Mouse (Mus musculus) heart, embryonic 15.5 days (tissue): Measurements from ENCODE around the gene Jarid2. TPM values are rescaled to one million over a fixed set of nuclear protein-coding genes. Genes with fewer than 3 reads are reported as not detected.

ENCODE experiments used
- ATAC-seq: fragments of 200-750 bp; cut with Nextera tagmentation; replicated peaks from 2 replicates; pipeline ENCODE4 v1.8.0; 2017; ENCODE audit warnings: low read depth, moderate TSS enrichment; ENCODE audit not compliant: insufficient number of reproducible peaks, insufficient read depth, low FRiP score
- H3K27ac ChIP-seq: fragments of 300-500 bp; sonication (generic); 2 replicates; pipeline ENCODE4 v1.5.1; 2015; ENCODE audit warnings: mild to moderate bottlenecking, inconsistent platforms
- H3K27me3 ChIP-seq: fragments of 300-500 bp; sonication (generic); 2 replicates; pipeline ENCODE4 v1.6.1; 2015; ENCODE audit warnings: inconsistent platforms
- H3K36me3 ChIP-seq: fragments of 300-500 bp; sonication (generic); 2 replicates; pipeline ENCODE4 v1.6.1; 2015; ENCODE audit warnings: mild to moderate bottlenecking, inconsistent platforms
- H3K4me1 ChIP-seq: fragments of 300-500 bp; sonication (generic); replicated peaks from 2 replicates; pipeline ENCODE4 v1.6.1; 2015; ENCODE audit warnings: inconsistent platforms
- H3K4me2 ChIP-seq: fragments of 300-500 bp; sonication (generic); 2 replicates; pipeline ENCODE4 v1.6.1; 2015; ENCODE audit warnings: inconsistent platforms, mild to moderate bottlenecking, moderate library complexity
- H3K4me3 ChIP-seq: fragments of 300-500 bp; sonication (generic); 2 replicates; pipeline ENCODE4 v1.5.1; 2015; ENCODE audit warnings: mild to moderate bottlenecking, inconsistent platforms
- H3K9ac ChIP-seq: fragments of 300-500 bp; sonication (generic); 2 replicates; pipeline ENCODE4 v1.6.1; 2015; ENCODE audit warnings: mild to moderate bottlenecking, inconsistent platforms
- H3K9me3 ChIP-seq: fragments of 300-500 bp; sonication (generic); replicated peaks from 2 replicates; pipeline ENCODE4 v1.6.1; 2016; ENCODE audit warnings: inconsistent platforms
- WGBS: fragments of 180-500 bp; shearing (Covaris S2); methylation state at CpG from one replicate; pipeline ENCODE4 v1.1.7; 2015; ENCODE audit warnings: mixed read lengths; 5-methylcytosine and 5-hydroxymethylcytosine counted together
- polyA plus RNA-seq: library from polyadenylated mRNA; unstranded; fragments of >200 nt; fragmentation: Nextera tagmentation; extraction: Ambion mirVana; gene quantifications from 2 replicates; pipeline ENCODE4 v1.2.1, GENCODE M21; 2015

Jarid2 gene
- polyA plus RNA-seq, 1 experiment from 2014 or later, result 19.0 TPM

DNA sequence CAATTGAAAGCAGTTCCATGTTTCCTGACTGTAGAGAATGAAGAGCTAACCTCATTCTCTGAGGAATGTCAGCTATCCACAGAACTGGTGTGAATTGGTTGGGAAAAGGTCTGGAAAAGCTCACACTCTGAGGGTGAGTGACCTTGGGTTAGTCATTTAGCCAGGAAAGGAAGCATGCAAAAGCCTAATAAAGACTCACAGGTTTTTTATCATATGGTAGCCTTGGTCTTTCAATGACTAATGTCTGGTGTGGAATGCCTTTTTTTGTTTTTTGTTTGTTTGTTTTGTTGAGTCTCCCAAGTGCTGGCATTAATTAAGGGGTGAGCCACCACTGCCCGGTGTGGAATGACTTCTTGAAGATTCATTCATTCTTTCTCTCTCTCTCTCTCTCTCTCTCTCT, 55.3 kb downstream of the Jarid2 start:
- no peak overlapping the region for H3K9ac ChIP-seq
- H3K9me3 ChIP-seq, result no peaks in the 10 kb centered on the region
- 81% methylated on average over 1 of the region's 1 CpGs for WGBS
- H3K36me3 ChIP-seq, result no peaks in the 10 kb centered on the region
- peaks cover 32% of the 10 kb centered on the region for H3K4me1 ChIP-seq
- H3K4me2 ChIP-seq, result no peak overlapping the region
- no peak overlapping the region for H3K27ac ChIP-seq
- no peaks in the 10 kb centered on the region for H3K27me3 ChIP-seq
- no peak for ATAC-seq
- no peak overlapping the region for H3K4me3 ChIP-seq

DNA sequence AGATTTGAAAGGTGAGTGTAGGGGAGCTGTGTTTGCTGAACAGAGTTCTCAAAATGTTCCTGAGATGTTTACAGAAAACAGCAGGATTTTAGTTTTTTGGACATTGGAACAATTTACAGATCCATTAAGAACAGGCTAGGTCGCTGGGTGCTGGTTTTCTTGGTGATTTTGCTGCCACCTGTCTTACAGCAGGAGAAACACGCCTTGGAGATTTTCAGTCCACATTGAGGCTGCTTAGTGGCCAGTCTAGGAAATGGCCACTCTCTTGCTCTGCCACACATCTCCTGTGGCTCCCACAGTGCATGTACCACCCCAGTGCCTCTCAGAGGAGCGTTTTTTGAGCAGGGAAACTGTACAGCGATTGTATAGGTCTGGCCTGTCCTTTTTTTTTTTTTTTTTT, 57.0 kb downstream of the Jarid2 start:
- H3K36me3 ChIP-seq, result no peaks in the 10 kb centered on the region
- no peaks in the 10 kb centered on the region for H3K27me3 ChIP-seq
- H3K4me1 ChIP-seq, result peaks cover 37% of the 10 kb centered on the region
- H3K9ac ChIP-seq, result no peak overlapping the region
- no peaks in the 10 kb centered on the region for H3K9me3 ChIP-seq
- H3K27ac ChIP-seq, result peak overlapping the region; percentile 6; the same call in 1 of the 2 replicates
- no peak for ATAC-seq
- H3K4me3 ChIP-seq, result no peak overlapping the region
- WGBS, result 25% methylated on average over 4 of the region's 4 CpGs
- H3K4me2 ChIP-seq, result no peak overlapping the region

- Histone ChIP-seq H3K4me2 (peak overlapping the region; percentile 55), H3K9ac (no peak overlapping the region), H3K4me1 (peaks cover 54% of the 10 kb centered on the region), H3K4me3 (peak overlapping the region; percentile 19; the same call in 1 of the 2 replicates), H3K27me3 (no peaks in the 10 kb centered on the region), H3K36me3 (no peaks in the 10 kb centered on the region), H3K9me3 (no peaks in the 10 kb centered on the region), H3K27ac (peak overlapping the region; percentile 71)
- no peak for ATAC-seq
- 44% methylated on average over 9 of the region's 9 CpGs for WGBS
Observed at GRCm38 (mm10) chr13:44788352-44789125, 59.3 kb downstream of the Jarid2 start.

DNA sequence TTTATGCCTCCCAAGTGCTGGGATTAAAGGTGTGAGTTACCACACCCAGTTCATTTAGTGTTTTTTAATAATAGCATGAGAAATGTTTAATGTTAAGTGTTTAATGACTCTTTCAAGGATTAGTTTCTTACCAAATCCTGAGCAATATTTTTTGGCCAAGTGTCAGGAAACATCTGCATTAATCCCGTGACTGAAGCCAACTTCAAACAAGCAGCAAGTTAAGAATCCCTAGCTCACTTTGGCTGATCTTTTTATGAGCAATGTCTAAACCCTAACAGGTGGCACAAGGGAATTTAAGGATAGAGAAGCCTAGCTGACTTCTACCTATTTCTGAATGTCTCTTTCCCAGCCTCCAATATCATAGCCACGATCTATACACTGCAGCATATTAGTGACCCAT, 60.7 kb downstream of the Jarid2 start:
- 53% methylated on average over 2 of the region's 2 CpGs for WGBS
- no peak for ATAC-seq
- H3K4me1 ChIP-seq, result peaks cover 67% of the 10 kb centered on the region
- no peaks in the 10 kb centered on the region for H3K9me3 ChIP-seq
- no peaks in the 10 kb centered on the region for H3K36me3 ChIP-seq
- H3K4me2 ChIP-seq, result no peak overlapping the region
- H3K27ac ChIP-seq, result peak overlapping the region; percentile 71
- H3K4me3 ChIP-seq, result no peak overlapping the region
- no peaks in the 10 kb centered on the region for H3K27me3 ChIP-seq
- no peak overlapping the region for H3K9ac ChIP-seq

DNA sequence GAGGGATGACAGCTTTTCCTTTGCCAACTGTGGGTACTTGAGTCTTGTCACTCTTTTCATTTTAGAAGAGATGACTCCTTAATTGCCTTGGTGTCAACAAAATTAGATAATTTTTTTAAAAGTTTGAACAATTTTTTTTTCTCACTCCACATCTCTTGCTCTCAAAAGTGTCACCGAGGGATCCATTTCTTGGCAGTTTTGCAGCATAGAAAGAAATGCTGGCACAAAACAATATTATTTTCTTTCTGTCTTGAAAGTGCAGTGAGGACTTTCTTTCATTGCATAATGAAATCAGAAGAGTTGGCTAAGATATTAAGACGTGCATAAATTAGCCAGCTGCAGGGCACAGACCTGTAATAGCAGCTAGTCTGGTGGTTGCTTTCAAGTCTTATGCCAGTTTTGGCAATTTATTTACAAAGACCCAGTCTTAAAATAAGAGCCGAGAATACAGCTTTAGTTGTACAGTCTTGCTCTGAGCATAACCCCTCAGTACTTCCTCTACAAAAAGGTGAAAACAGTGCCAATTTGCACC, 63.2 kb downstream of the Jarid2 start:
- Histone ChIP-seq H3K9me3 (no peaks in the 10 kb centered on the region), H3K36me3 (no peaks in the 10 kb centered on the region), H3K9ac (no peak overlapping the region), H3K4me1 (peaks cover 73% of the 10 kb centered on the region), H3K27me3 (no peaks in the 10 kb centered on the region), H3K4me2 (no peak overlapping the region), H3K27ac (no peak overlapping the region), H3K4me3 (no peak overlapping the region)
- no peak for ATAC-seq
- WGBS, result 76% methylated on average over 3 of the region's 3 CpGs

- Histone ChIP-seq H3K9me3 (no peaks in the 10 kb centered on the region), H3K9ac (no peak overlapping the region), H3K27ac (no peak overlapping the region), H3K4me3 (no peak overlapping the region), H3K36me3 (no peaks in the 10 kb centered on the region), H3K4me2 (no peak overlapping the region), H3K27me3 (no peaks in the 10 kb centered on the region), H3K4me1 (peaks cover 66% of the 10 kb centered on the region)
- no peak for ATAC-seq
- 71% methylated on average over 3 of the region's 3 CpGs for WGBS
Observed at GRCm38 (mm10) chr13:44795891-44796290, 66.6 kb downstream of the Jarid2 start.

DNA sequence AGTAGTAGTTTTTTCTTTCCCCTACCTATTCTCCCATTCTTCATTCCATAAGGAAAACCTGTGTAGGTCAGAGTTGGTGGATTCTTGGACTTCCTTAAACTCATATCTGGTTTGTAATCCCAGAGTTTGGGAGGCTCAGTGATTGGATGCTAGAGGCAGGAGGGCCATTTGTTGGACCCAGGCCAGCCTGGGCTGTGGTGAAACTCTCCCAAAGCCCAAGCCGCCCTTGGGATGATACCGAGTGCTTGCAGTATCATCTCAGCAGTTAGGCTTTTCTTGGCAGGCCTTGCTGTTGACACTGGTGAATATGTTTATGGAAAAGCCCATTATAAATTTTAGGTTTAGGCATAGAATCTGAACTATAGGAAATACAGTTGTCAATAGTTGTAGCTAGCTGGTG, 67.5 kb downstream of the Jarid2 start:
- no peaks in the 10 kb centered on the region for H3K27me3 ChIP-seq
- 15% methylated on average over 2 of the region's 2 CpGs for WGBS
- no peak for ATAC-seq
- no peak overlapping the region for H3K9ac ChIP-seq
- peaks cover 63% of the 10 kb centered on the region for H3K4me1 ChIP-seq
- no peaks in the 10 kb centered on the region for H3K9me3 ChIP-seq
- H3K4me2 ChIP-seq, result no peak overlapping the region
- no peaks in the 10 kb centered on the region for H3K36me3 ChIP-seq
- no peak overlapping the region for H3K27ac ChIP-seq
- no peak overlapping the region for H3K4me3 ChIP-seq

DNA sequence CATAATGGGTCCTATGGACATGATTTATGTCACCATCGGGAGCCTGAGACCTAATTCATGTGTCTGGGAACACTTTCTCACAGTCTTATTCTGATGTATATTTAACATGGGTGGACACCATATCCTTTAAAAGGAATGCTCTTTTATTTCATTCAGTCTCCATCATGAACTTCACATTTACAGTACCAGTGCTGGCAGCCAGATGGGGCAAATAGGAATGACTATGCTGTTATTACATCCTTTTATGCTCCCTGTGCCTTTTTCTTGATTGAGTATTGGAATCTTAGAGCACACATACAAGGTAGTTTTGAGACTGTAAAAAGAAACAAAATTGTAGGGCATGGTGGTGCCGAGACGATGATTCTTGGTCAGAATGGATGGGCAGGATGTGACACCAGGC, 69.0 kb downstream of the Jarid2 start:
- Histone ChIP-seq H3K9me3 (no peaks in the 10 kb centered on the region), H3K9ac (no peak overlapping the region), H3K36me3 (no peaks in the 10 kb centered on the region), H3K4me1 (peaks cover 56% of the 10 kb centered on the region), H3K4me2 (no peak overlapping the region), H3K4me3 (no peak overlapping the region), H3K27ac (no peak overlapping the region), H3K27me3 (no peaks in the 10 kb centered on the region)
- WGBS, result 76% methylated on average over 3 of the region's 3 CpGs
- ATAC-seq, result no peak

GRCm38 (mm10) chr13:44799166-44799565, 69.9 kb downstream of the Jarid2 start:
- H3K27ac ChIP-seq, result no peak overlapping the region
- H3K9me3 ChIP-seq, result no peaks in the 10 kb centered on the region
- H3K4me3 ChIP-seq, result no peak overlapping the region
- H3K4me2 ChIP-seq, result no peak overlapping the region
- H3K9ac ChIP-seq, result no peak overlapping the region
- no peak for ATAC-seq
- H3K27me3 ChIP-seq, result no peaks in the 10 kb centered on the region
- H3K36me3 ChIP-seq, result no peaks in the 10 kb centered on the region
- H3K4me1 ChIP-seq, result peaks cover 47% of the 10 kb centered on the region

GRCm38 (mm10) chr13:44800059-44800458, 70.8 kb downstream of the Jarid2 start:
- WGBS, result 73% methylated on average over 7 of the region's 7 CpGs
- no peaks in the 10 kb centered on the region for H3K9me3 ChIP-seq
- H3K9ac ChIP-seq, result no peak overlapping the region
- no peak for ATAC-seq
- H3K4me3 ChIP-seq, result no peak overlapping the region
- H3K27me3 ChIP-seq, result no peaks in the 10 kb centered on the region
- peak overlapping the region; percentile 3; the same call in 1 of the 2 replicates for H3K4me2 ChIP-seq
- H3K36me3 ChIP-seq, result no peaks in the 10 kb centered on the region
- H3K4me1 ChIP-seq, result peaks cover 40% of the 10 kb centered on the region
- H3K27ac ChIP-seq, result peak overlapping the region; percentile 28; the same call in 1 of the 2 replicates

- Histone ChIP-seq H3K27me3 (no peaks in the 10 kb centered on the region), H3K4me1 (peaks cover 14% of the 10 kb centered on the region), H3K9me3 (no peaks in the 10 kb centered on the region), H3K27ac (no peak overlapping the region), H3K4me2 (no peak overlapping the region), H3K36me3 (no peaks in the 10 kb centered on the region), H3K9ac (no peak overlapping the region), H3K4me3 (no peak overlapping the region)
- ATAC-seq, result no peak
- WGBS, result 34% methylated on average over 1 of the region's 1 CpGs
Observed at GRCm38 (mm10) chr13:44804876-44805275, 75.6 kb downstream of the Jarid2 start.

GRCm38 (mm10) chr13:44808307-44808706, 79.0 kb downstream of the Jarid2 start:
- Histone ChIP-seq H3K27me3 (no peaks in the 10 kb centered on the region), H3K4me3 (no peak overlapping the region), H3K36me3 (no peaks in the 10 kb centered on the region), H3K4me1 (peaks cover 13% of the 10 kb centered on the region), H3K9ac (no peak overlapping the region), H3K9me3 (no peaks in the 10 kb centered on the region), H3K4me2 (no peak overlapping the region), H3K27ac (no peak overlapping the region)
- ATAC-seq, result no peak
- whole genome bisulfite sequencing, result 78% methylated on average over 1 of the region's 1 CpGs
